Comparison of ENCODE assay signal across 9 mouse cellular contexts in genomic region chr4:89128080-89128936, GRCm38 (mm10). TPM values are rescaled to one million over a fixed set of nuclear protein-coding genes. Genes with fewer than 3 reads are reported as not detected.
DNase-seq lines count a peak whose midpoint lies in the region; ATAC-seq and TF ChIP-seq lines count a peak whose summit lies in the region.
"Had no signal": no experiment of that assay in that cellular context is flagged by ENCODE, and none has a peak within 500 bp of the region (broad histone marks: within the 10 kb centered on the region; RNA-seq: fewer than 3 reads in every experiment).

No protein-coding gene starts in this region.

- DNase-seq in frontal cortex, postnatal 25 days (ENCODE audit: low spot score in 2 of 2) = no peak
- peak; percentile 83 for DNase-seq in MEL (ENCODE audit: low read depth, low spot score)
- peak; percentile 82 for DNase-seq in embryonic facial prominence, embryonic 10.5 days (ENCODE audit: low spot score)
- peak; percentile 73 for DNase-seq in heart, postnatal 0 days (ENCODE audit: low spot score)
- DNase-seq in kidney, postnatal 25 days = peak; percentile 56 to 64
- peak; percentile 69 for DNase-seq in thymus, postnatal 0 days (ENCODE audit: low spot score)

- peak overlapping the region; percentile 3; the same call in 1 of the 2 replicates for H3K9ac ChIP-seq in MEL (ENCODE audit: control insufficient read depth, low read depth, low read length, poor library complexity, severe bottlenecking)
- H3K9ac ChIP-seq in heart, postnatal 0 days (replicated peaks; ENCODE audit: low read depth, low read length) = no peak overlapping the region

- H3K36me3 ChIP-seq in MEL (ENCODE audit: control insufficient read depth in 1 of 2, insufficient read depth in 2 of 2, low read length in 2 of 2) = peaks cover 0 to 6% of the 10 kb centered on the region in 2 experiments; a peak in 2 of 4 replicates
- no peaks in the 10 kb centered on the region for H3K36me3 ChIP-seq in embryonic facial prominence, embryonic 10.5 days (replicated peaks)
- no peaks in the 10 kb centered on the region for H3K36me3 ChIP-seq in heart, postnatal 0 days (replicated peaks; ENCODE audit: control insufficient read depth, insufficient read depth, low read length)

- peak; percentile 94 for ATAC-seq in frontal cortex, adult (ENCODE audit: low TSS enrichment)
- ATAC-seq in heart, postnatal 0 days (ENCODE audit: insufficient read depth, low read depth) = peak; percentile 70
- peak; percentile 68 for ATAC-seq in megakaryocyte, adult 5-6 weeks (ENCODE audit: poor library complexity, severe bottlenecking)

- no peaks in the 10 kb centered on the region for H3K27me3 ChIP-seq in MEL (ENCODE audit: control insufficient read depth in 1 of 2, insufficient read depth in 2 of 2, low read length in 2 of 2)
- H3K27me3 ChIP-seq in embryonic facial prominence, embryonic 10.5 days (replicated peaks; ENCODE audit: low read depth, poor library complexity, severe bottlenecking) = no peaks in the 10 kb centered on the region
- no peaks in the 10 kb centered on the region for H3K27me3 ChIP-seq in heart, postnatal 0 days (ENCODE audit: control insufficient read depth, insufficient read depth, low read length)

- peaks cover 0 to 6% of the 10 kb centered on the region in 2 experiments; a peak in 2 of 4 replicates for H3K4me1 ChIP-seq in MEL (ENCODE audit: control insufficient read depth in 1 of 2, insufficient read depth in 2 of 2, low read length in 2 of 2)
- H3K4me1 ChIP-seq in embryonic facial prominence, embryonic 10.5 days = peaks cover 9% of the 10 kb centered on the region
- H3K4me1 ChIP-seq in heart, postnatal 0 days (ENCODE audit: control insufficient read depth, insufficient read depth) = no peaks in the 10 kb centered on the region; the same call in 1 of the 2 replicates

- peak; percentile 78 to 86 (median 83) for TF ChIP-seq CTCF in MEL (IDR thresholded peaks at IDR 0.05 in 2 of 3, conservative IDR thresholded peaks at IDR 0.05 in 1 of 3; ENCODE audit: control insufficient read depth in 1 of 3, insufficient read depth in 1 of 3, low read depth in 2 of 3, low read length in 3 of 3, poor library complexity in 1 of 3, severe bottlenecking in 1 of 3)
- TF ChIP-seq CTCF in heart, postnatal 0 days (IDR thresholded peaks at IDR 0.05; ENCODE audit: low read depth) = peak; percentile 76

- no peak overlapping the region for H3K27ac ChIP-seq in MEL (ENCODE audit: control insufficient read depth, low read depth, low read length)
- no peak overlapping the region; the same call in 1 of the 2 replicates for H3K27ac ChIP-seq in embryonic facial prominence, embryonic 10.5 days (replicated peaks)
- peak overlapping the region; percentile 22; the same call in 1 of the 2 replicates for H3K27ac ChIP-seq in heart, postnatal 0 days (ENCODE audit: low read depth)
- H3K27ac ChIP-seq: macrophage had no signal

- H3K9me3 ChIP-seq in MEL (replicated peaks; ENCODE audit: insufficient read depth, low read length) = no peaks in the 10 kb centered on the region
- no peaks in the 10 kb centered on the region for H3K9me3 ChIP-seq in embryonic facial prominence, embryonic 10.5 days
- no peaks in the 10 kb centered on the region for H3K9me3 ChIP-seq in heart, postnatal 0 days (replicated peaks; ENCODE audit: control insufficient read depth, low read length)

- TF ChIP-seq POLR2A in MEL (IDR thresholded peaks at IDR 0.05; ENCODE audit: control insufficient read depth in 1 of 2, insufficient read depth in 1 of 2, low read depth in 1 of 2, low read length in 2 of 2, poor library complexity in 1 of 2) = no peak

- H3K79me2 ChIP-seq in MEL (ENCODE audit: control insufficient read depth, insufficient read depth, low read length, poor library complexity) = no peaks in the 10 kb centered on the region

- WGBS in embryonic facial prominence, embryonic 10.5 days = 28% methylated on average over 20 of the region's 20 CpGs
- WGBS in heart, postnatal 0 days = 23% methylated on average over 20 of the region's 20 CpGs

- TF ChIP-seq EP300 in MEL (IDR thresholded peaks at IDR 0.05; ENCODE audit: low read depth in 1 of 2, low read length in 2 of 2) = no peak
- TF ChIP-seq EP300 in heart, postnatal 0 days (IDR thresholded peaks at IDR 0.05; ENCODE audit: low read depth) = no peak

- TF ChIP-seq RAD21 in MEL (IDR thresholded peaks at IDR 0.05; ENCODE audit: low read depth, low read length) = peak; percentile 37

- H3K4me2 ChIP-seq in heart, postnatal 0 days (ENCODE audit: low read depth, low read length) = peak overlapping the region; percentile 12; the same call in 1 of the 2 replicates

- peak overlapping the region; percentile 29 to 52 for H3K4me3 ChIP-seq in MEL (ENCODE audit: control insufficient read depth in 1 of 2, insufficient read depth in 1 of 2, low read depth in 2 of 2, low read length in 2 of 2)
- H3K4me3 ChIP-seq in embryonic facial prominence, embryonic 10.5 days = no peak overlapping the region
- no peak overlapping the region for H3K4me3 ChIP-seq in heart, postnatal 0 days (ENCODE audit: low read depth, low read length)

TF ChIP-seq in MEL, 35 proteins besides CTCF, POLR2A, EP300 and RAD21:
- TF ChIP-seq ZC3H11A (IDR thresholded peaks at IDR 0.05; ENCODE audit: low read depth, low read length) (0 out of 2 replicates have a peak, but pooled peaks have one; percentile 3), ELF1 (IDR thresholded peaks at IDR 0.05; ENCODE audit: low read depth, low read length) (no peak), USF2 (IDR thresholded peaks at IDR 0.05; ENCODE audit: borderline replicate concordance in 1 of 2, insufficient read depth in 1 of 2, low read depth in 1 of 2, low read length in 2 of 2) (no peak), RCOR1 (IDR thresholded peaks at IDR 0.05; ENCODE audit: low read depth, low read length) (0 out of 2 replicates have a peak, but pooled peaks have one; percentile 3), MAZ (IDR thresholded peaks at IDR 0.05; ENCODE audit: low read depth, low read length) (no peak), ZKSCAN1 (IDR thresholded peaks at IDR 0.05; ENCODE audit: low read depth, low read length) (no peak), CHD2 (IDR thresholded peaks at IDR 0.05; ENCODE audit: low read length) (no peak), TCF12 (IDR thresholded peaks at IDR 0.05; ENCODE audit: low read depth, low read length) (no peak), KAT2A (conservative IDR thresholded peaks at IDR 0.05; ENCODE audit: low read depth, low read length) (no peak), ETS1 (IDR thresholded peaks at IDR 0.05; ENCODE audit: low read depth, low read length) (no peak), MAFK (IDR thresholded peaks at IDR 0.05; ENCODE audit: borderline replicate concordance, low read depth, low read length) (no peak), UBTF (IDR thresholded peaks at IDR 0.05; ENCODE audit: borderline replicate concordance, insufficient read depth, low read depth, low read length) (no peak), MYB (IDR thresholded peaks at IDR 0.05; ENCODE audit: low read depth, low read length) (no peak), JUND (IDR thresholded peaks at IDR 0.05; ENCODE audit: low read depth, low read length) (no peak), POLR2AphosphoS2 (IDR thresholded peaks at IDR 0.05; ENCODE audit: low read length) (no peak), SMC3 (IDR thresholded peaks at IDR 0.05; ENCODE audit: low read depth, low read length) (peak; percentile 58), TBP (IDR thresholded peaks at IDR 0.05; ENCODE audit: low read depth, low read length) (no peak), MXI1 (IDR thresholded peaks at IDR 0.05; ENCODE audit: low read depth, low read length) (no peak)
TF ChIP-seq in MEL: peak in this region for 3.

RNA-seq across cellular contexts. Expression of gene Mtap, which starts 8.6 kb away (rescaled TPM):
- 36.6 and 36.7 TPM in 2 replicates for total RNA-seq in MEL (2012; rRNA removed)
- polyA plus RNA-seq in MEL (2012; ENCODE audit: insufficient read depth in 1 of 2, insufficient read length in 2 of 2, low read depth in 1 of 2, low replicate concordance in 2 of 2, missing spikeins in 1 of 2) = 10 to 100 TPM; 45.4 to 52.0 TPM
- polyA plus RNA-seq in embryonic facial prominence, embryonic 10.5 days (2016; fragmentation: Nextera tagmentation; extraction: Ambion mirVana) = 129 and 137 TPM in 2 replicates
- 10.5 and 23.2 TPM in 2 replicates for total RNA-seq in heart, postnatal 0 days (2014; rRNA removed; ENCODE audit: low replicate concordance)
- 33.6 and 33.8 TPM in 2 replicates for polyA plus RNA-seq in heart, postnatal 0 days (2015; fragmentation: Nextera tagmentation; extraction: Ambion mirVana)
- 17.6 and 21.3 TPM in 2 replicates for total RNA-seq in megakaryocyte, adult 5-6 weeks (2015)
- 16.7 and 18.2 TPM in 2 replicates for total RNA-seq in megakaryocyte, adult 5-6 weeks (2017)
- 56.8 and 59.0 TPM in 2 replicates for polyA plus RNA-seq in thymus, postnatal 0 days (2015; fragmentation: Nextera tagmentation; extraction: Ambion mirVana)

Comparison
In these comparisons a context has a peak if more than half of its experiments do, and no peak if none do; other contexts are left out.
1. DNase-seq: peak in MEL (single experiment), embryonic facial prominence, embryonic 10.5 days (single experiment), heart, postnatal 0 days (single experiment), kidney, postnatal 25 days (2 of 2) and thymus, postnatal 0 days (single experiment); none in frontal cortex, postnatal 25 days (0 of 2).
2. H3K4me3 ChIP-seq: peak in MEL (2 of 2); none in embryonic facial prominence, embryonic 10.5 days (single experiment) and heart, postnatal 0 days (single experiment).
3. Peak in every context shown above with its lines, with median percentiles within 50 percentile points of each other: ATAC-seq.